Mouse (Mus musculus): ENCODE measurements at regions not wholly inside any gene's neighbourhood (a gene's known extent, or its start where the extent isn't known, plus 50 kb on each side); places are given as distances from the start of the nearest gene placed in this dataset.
A peak's percentile ranks its signal among the peaks of the same experiment; 100 is the strongest.
"Not testable (repeated sequence)": the region's sequence is repeated elsewhere in the genome, so short reads cannot be mapped to it uniquely, and the experiment has no call there.

DNA sequence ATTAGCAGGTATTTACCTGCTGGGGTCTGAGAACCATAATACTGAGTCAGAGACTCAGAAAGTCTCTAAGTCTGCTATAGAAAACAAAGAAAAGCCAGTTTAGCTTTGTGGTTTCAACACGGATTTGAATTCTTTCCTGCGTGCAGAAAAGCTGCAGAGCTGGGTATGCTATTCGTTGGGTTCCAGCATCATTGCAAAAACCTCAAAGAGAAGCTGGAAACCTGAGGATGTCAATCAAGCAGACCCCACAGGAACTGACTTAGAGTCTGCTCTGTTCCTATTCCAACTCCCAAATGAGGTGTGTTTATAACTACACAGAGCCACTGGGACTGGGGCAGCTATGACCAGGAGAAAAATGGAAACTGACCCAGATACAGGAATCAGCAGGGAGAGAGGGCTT is 183.5 kb downstream of the Dhx15 start:
- no peaks in the 10 kb centered on the region for H3K27me3 ChIP-seq (replicated peaks)
- no peak overlapping the region for H3K9ac ChIP-seq
- no peak overlapping the region for H3K4me3 ChIP-seq
- H3K9me3 ChIP-seq (replicated peaks): no peaks in the 10 kb centered on the region
- H3K36me3 ChIP-seq: no peaks in the 10 kb centered on the region
- 17% methylated on average over 3 of the region's 3 CpGs for WGBS (ENCODE audit: insufficient replicate concordance)
- no peaks in the 10 kb centered on the region for H3K4me1 ChIP-seq
- H3K4me2 ChIP-seq: no peak overlapping the region
- no peak for ATAC-seq
- H3K27ac ChIP-seq: no peak overlapping the region

DNA sequence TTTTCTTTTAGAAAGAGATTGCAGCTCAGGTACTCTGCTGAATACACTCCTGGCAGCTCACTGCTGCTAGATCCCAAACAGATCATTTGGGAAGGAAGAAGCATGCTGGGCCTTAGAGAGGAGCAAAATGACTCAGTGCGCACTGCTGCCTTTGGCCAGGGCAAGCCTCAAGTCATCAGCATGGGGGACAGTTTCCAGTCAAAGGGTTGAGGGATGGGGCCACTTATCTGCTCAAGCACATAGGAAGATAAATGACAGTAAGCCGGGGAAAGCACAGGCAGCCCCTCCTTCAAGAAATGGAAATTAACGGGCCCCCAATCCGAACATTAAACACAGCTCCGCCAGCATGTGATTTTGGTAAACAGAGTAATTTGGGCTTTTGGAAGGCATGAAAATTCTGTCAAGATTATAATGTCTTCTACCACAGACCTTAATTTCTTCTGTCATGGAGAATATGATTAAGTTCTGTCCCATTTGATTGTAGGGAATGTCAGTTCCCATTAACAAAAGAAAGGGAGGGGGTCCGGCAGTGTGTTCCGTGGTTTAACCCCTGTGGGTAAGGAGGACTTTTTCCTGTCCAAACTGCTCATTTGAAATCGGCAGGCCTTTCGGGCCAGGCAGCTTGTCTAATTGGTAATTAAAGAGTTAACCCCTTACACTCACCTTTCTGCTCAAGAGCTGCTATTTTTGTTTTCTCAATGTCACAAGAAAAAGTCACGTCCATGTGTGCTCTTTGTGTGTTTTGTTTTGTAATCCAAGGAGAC is 199.3 kb downstream of the Dhx15 start:
- WGBS (ENCODE audit: insufficient replicate concordance): 35% methylated on average over 10 of the region's 10 CpGs
- 0 out of 2 replicates have a peak, but pooled peaks cover 15% of the 10 kb centered on the region for H3K27me3 ChIP-seq (replicated peaks)
- no peak overlapping the region for H3K27ac ChIP-seq
- H3K9me3 ChIP-seq (replicated peaks): no peaks in the 10 kb centered on the region
- H3K4me1 ChIP-seq: no peaks in the 10 kb centered on the region
- no peak overlapping the region for H3K4me3 ChIP-seq
- H3K36me3 ChIP-seq: no peaks in the 10 kb centered on the region
- ATAC-seq: no peak
- H3K9ac ChIP-seq: no peak overlapping the region
- H3K4me2 ChIP-seq: no peak overlapping the region

DNA sequence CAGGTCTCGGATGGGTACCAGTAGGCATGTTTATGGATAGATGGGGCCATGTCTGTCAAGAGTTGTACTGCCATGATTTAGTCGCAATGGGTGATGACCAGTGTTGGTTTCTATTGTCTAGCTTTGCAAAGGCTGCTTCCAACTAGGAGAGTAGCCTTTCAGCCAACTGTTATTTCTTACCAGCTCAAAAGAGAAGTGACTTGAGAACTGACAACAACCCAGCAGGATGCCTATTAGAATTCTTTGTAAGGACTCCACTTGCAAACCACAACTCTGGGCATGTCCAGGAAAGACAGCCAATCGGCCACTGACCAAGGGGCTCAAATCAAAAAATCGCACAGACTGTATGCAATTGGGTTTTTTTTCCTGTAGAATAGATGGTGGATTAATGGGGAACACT is 200.9 kb downstream of the Dhx15 start:
- Histone ChIP-seq H3K9me3 (replicated peaks) (no peaks in the 10 kb centered on the region), H3K4me2 (no peak overlapping the region), H3K27me3 (replicated peaks) (0 out of 2 replicates have a peak, but pooled peaks cover 15% of the 10 kb centered on the region), H3K27ac (no peak overlapping the region), H3K4me1 (no peaks in the 10 kb centered on the region), H3K36me3 (no peaks in the 10 kb centered on the region), H3K4me3 (no peak overlapping the region), H3K9ac (no peak overlapping the region)
- ATAC-seq: no peak
- WGBS (ENCODE audit: insufficient replicate concordance): 64% methylated on average over 4 of the region's 4 CpGs

DNA sequence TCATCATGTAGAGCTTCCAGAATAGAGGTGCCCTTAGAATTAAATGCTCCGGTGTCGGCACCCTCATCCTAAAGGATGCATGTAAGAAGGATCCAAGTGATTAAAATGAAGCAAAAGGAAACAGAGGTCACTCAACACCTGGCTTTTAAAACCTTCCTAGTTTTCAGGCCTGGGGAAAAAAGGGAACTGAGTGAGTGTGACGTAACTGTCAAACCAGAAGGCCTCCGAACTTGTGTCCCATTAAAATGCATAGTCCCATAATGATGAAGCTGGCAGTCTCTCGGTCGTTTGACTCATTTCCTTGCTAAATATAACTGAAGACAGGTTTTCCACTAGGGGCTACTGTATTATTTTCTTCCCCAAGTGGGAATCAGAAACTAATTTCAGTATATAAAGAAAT is 201.4 kb downstream of the Dhx15 start:
- no peak for ATAC-seq
- no peak overlapping the region for H3K4me3 ChIP-seq
- WGBS (ENCODE audit: insufficient replicate concordance): 46% methylated on average over 6 of the region's 6 CpGs
- H3K27me3 ChIP-seq (replicated peaks): 0 out of 2 replicates have a peak, but pooled peaks cover 15% of the 10 kb centered on the region
- H3K4me2 ChIP-seq: no peak overlapping the region
- no peak overlapping the region for H3K27ac ChIP-seq
- no peak overlapping the region for H3K9ac ChIP-seq
- H3K9me3 ChIP-seq (replicated peaks): no peaks in the 10 kb centered on the region
- no peaks in the 10 kb centered on the region for H3K36me3 ChIP-seq
- H3K4me1 ChIP-seq: no peaks in the 10 kb centered on the region

DNA sequence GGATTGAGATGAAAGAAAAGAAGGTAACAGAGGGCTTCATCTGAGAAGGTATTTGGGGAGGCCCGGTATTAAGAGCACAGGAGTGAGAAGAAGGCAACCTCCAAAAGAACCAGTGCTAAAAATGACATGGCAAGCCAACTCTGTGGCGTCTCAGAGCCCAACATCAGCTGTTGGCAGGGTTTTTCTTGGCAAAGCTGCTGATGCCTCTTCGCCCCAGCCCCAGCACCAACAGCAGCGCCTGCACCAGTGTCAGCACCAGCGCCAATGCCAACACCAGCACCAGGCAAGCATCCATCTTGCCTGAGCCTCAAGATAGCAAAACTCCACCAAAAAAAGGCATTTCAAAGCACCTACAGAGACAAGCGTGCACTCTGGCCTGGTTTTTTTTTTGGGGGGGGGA is 205.3 kb downstream of the Dhx15 start:
- Histone ChIP-seq H3K9ac (no peak overlapping the region), H3K4me1 (no peaks in the 10 kb centered on the region), H3K4me2 (no peak overlapping the region), H3K36me3 (no peaks in the 10 kb centered on the region), H3K4me3 (no peak overlapping the region), H3K27ac (no peak overlapping the region), H3K27me3 (replicated peaks) (no peaks in the 10 kb centered on the region), H3K9me3 (replicated peaks) (no peaks in the 10 kb centered on the region)
- WGBS (ENCODE audit: insufficient replicate concordance): 77% methylated on average over 6 of the region's 6 CpGs
- ATAC-seq: no peak

DNA sequence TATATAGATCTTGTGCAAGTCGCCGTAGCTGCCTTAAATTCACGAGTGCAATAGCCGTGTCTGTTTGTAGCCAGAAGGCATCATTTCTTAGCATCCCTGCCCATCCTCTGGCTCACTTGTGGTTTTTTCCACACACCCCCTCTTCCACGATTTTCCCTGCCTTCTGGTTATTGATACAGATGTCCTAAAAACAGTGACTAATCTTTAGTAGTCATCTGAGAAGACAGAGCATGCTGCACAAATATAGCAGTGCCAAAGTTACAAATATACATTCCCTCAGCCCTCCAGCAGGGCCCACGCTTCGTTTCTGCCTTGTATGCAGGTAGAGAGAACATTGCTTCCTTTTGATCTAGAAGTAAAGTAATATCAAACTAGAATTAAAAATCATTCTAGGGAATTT is 207.5 kb downstream of the Dhx15 start:
- Histone ChIP-seq H3K27me3 (replicated peaks) (no peaks in the 10 kb centered on the region), H3K27ac (no peak overlapping the region), H3K36me3 (no peaks in the 10 kb centered on the region), H3K4me3 (no peak overlapping the region), H3K4me1 (no peaks in the 10 kb centered on the region), H3K9me3 (replicated peaks) (no peaks in the 10 kb centered on the region), H3K9ac (no peak overlapping the region), H3K4me2 (no peak overlapping the region)
- 74% methylated on average over 7 of the region's 7 CpGs for WGBS (ENCODE audit: insufficient replicate concordance)
- no peak for ATAC-seq

DNA sequence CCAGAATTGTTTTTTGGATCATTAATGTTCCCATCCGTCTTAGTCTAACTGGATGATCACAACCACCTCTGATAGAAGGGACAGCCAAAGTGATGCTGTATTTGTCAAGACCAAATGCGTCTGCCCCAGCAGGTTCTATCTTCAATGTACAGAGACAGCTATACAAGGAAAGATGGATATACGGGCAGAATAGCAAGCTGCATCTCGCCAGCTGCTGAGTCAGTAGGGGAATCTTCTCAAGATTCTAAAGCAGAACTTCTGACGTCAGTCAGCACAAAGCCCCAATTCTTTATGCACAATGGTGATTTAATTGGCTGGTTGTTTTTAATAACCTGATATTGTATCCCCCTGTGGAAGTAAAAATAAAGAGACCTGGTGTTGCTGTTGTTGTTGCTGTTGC is 209.4 kb downstream of the Dhx15 start:
- no peak overlapping the region for H3K4me2 ChIP-seq
- no peak overlapping the region for H3K27ac ChIP-seq
- H3K4me3 ChIP-seq: no peak overlapping the region
- H3K4me1 ChIP-seq: no peaks in the 10 kb centered on the region
- no peak overlapping the region for H3K9ac ChIP-seq
- no peaks in the 10 kb centered on the region for H3K36me3 ChIP-seq
- WGBS (ENCODE audit: insufficient replicate concordance): 62% methylated on average over 5 of the region's 5 CpGs
- no peaks in the 10 kb centered on the region for H3K9me3 ChIP-seq (replicated peaks)
- ATAC-seq: no peak
- no peaks in the 10 kb centered on the region for H3K27me3 ChIP-seq (replicated peaks)

DNA sequence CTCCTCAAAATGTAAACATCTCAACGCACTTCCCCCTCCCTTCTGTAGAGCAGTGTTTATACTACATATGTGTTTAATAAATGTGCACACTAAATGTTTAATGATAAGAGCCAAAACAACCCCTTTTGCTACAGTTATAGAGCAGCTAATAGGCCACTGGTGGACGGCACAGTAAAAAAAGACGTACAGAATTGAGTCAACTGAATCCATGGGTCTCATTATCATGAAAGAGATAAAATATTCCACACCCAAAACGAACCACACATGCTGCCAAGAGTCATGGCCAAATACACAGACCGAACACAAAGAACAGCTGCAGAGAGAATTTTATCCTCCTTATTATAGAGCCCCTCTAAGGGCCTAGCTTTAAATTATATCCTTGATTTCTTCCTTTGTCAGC is 237.8 kb downstream of the Dhx15 start:
- no peaks in the 10 kb centered on the region for H3K4me1 ChIP-seq
- H3K9me3 ChIP-seq (replicated peaks): no peaks in the 10 kb centered on the region
- no peak overlapping the region for H3K4me2 ChIP-seq
- no peak overlapping the region for H3K9ac ChIP-seq
- WGBS (ENCODE audit: insufficient replicate concordance): 48% methylated on average over 5 of the region's 5 CpGs
- no peak for ATAC-seq
- no peak overlapping the region for H3K27ac ChIP-seq
- H3K4me3 ChIP-seq: no peak overlapping the region
- H3K27me3 ChIP-seq (replicated peaks): no peaks in the 10 kb centered on the region
- H3K36me3 ChIP-seq: no peaks in the 10 kb centered on the region

DNA sequence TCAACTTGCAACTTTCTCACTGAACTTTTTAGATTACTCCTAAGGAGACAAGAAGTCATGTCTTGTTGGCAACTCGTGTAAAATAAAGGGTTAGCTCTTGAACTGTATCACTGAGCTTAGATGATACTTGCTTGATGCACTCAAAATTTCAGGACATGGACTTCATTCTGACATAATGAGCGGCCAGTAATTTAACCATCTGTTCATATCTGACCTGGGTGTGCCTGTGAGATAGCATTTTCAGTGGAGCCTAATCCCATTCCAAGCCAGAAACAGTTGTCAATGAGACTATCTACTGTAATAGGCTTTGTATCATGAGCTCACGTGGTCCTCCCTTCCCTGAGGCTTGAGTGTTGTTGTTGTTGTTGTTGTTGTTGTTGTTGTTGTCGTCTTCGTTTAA is 240.3 kb downstream of the Dhx15 start:
- Histone ChIP-seq H3K36me3 (no peaks in the 10 kb centered on the region), H3K4me1 (no peaks in the 10 kb centered on the region)
- 57% methylated on average over 5 of the region's 5 CpGs for WGBS (ENCODE audit: insufficient replicate concordance)

DNA sequence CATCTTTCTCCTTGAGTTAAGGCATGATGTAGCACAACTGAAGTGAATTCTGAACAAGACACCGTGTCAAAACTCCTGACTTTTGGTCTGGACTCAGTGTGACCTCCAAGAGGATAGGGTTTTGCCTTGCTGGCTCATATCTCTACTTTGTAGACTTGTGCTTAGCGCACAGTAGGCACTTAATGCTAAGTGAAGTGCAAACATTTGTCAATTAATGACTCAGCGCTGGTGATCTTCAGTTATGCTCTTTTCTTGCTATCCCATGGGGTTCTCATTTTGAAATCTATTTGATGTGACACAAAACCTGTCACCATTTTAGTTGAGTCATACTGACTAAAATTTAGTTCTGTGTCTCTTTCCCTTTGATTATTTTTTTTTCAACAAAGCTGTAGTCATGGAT is 244.3 kb downstream of the Dhx15 start:
- Histone ChIP-seq H3K9ac (no peak overlapping the region), H3K27me3 (replicated peaks) (no peaks in the 10 kb centered on the region), H3K4me2 (no peak overlapping the region), H3K4me1 (peaks cover 7% of the 10 kb centered on the region), H3K36me3 (no peaks in the 10 kb centered on the region), H3K4me3 (no peak overlapping the region), H3K9me3 (replicated peaks) (no peaks in the 10 kb centered on the region), H3K27ac (no peak overlapping the region)
- 78% methylated on average over 3 of the region's 3 CpGs for WGBS (ENCODE audit: insufficient replicate concordance)
- no peak for ATAC-seq

More for the DNA sequence above, 240.3 kb downstream of the Dhx15 start:
- ATAC-seq: no peak
- Histone ChIP-seq H3K27ac (no peak overlapping the region), H3K9me3 (replicated peaks) (no peaks in the 10 kb centered on the region), H3K9ac (no peak overlapping the region), H3K4me3 (no peak overlapping the region), H3K4me2 (no peak overlapping the region), H3K27me3 (replicated peaks) (no peaks in the 10 kb centered on the region)

DNA sequence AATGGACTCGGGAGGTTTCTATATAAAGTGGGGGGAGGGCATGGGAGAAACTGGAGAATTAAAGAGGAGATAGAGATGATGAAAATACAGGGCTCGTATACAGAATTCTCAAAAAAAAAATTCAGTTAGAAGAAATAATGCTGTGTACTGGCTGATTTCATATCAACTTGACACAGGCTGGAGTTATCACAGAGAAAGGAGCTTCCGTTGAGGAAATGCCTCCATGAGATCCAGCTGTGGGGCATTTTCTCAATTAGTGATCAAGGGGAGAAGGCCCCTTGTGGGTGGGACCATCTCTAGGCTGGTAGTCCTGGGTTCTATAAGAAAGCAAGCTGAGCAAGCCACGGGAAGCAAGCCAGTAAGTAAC is 248.4 kb downstream of the Dhx15 start:
- H3K36me3 ChIP-seq; H3K27me3 ChIP-seq (replicated peaks); H3K4me1 ChIP-seq; H3K9ac ChIP-seq; H3K9me3 ChIP-seq (replicated peaks): not testable (repeated sequence)
- Histone ChIP-seq H3K4me2 (peak overlapping the region; percentile 48), H3K4me3 (peak overlapping the region; percentile 6; the same call in 1 of the 2 replicates), H3K27ac (peak overlapping the region; percentile 41; the same call in 1 of the 2 replicates)
- WGBS (ENCODE audit: insufficient replicate concordance): 22% methylated on average over 4 of the region's 4 CpGs
- ATAC-seq: peak; percentile 60

DNA sequence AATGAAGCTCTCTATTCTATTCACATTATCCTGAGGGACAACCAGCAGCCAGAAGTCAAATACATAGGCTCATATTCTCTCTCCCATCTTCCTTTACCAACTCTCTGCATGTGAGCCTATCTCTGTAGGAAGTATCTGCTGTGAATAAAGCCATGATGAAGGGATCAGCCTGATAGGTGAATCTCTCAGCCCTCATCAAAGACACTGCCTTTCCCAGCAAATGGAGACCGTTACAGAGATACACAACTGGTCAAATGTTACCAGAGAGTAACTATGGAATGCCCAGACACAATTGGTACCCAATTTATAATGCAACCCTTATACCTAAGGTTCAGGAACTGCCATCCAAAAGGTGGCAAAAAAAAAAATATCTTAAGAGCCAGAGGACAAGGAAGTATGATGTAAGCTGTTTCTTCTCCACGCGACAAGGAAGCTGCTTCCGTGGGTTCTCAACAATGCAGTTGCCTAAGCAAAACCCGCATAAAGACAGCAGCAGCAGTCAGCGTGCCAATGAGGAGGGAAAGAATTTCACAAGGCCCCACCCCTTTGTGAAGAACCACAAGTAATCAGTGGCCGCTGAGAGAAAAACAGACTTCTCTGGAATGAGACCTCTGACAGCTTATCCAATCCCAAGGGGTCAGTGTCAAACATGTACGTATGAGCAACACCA is 248.9 kb downstream of the Dhx15 start:
- Histone ChIP-seq H3K36me3 (no peaks in the 10 kb centered on the region), H3K27ac (peak overlapping the region; percentile 41; the same call in 1 of the 2 replicates), H3K4me2 (peak overlapping the region; percentile 48), H3K4me1 (peaks cover 9% of the 10 kb centered on the region), H3K9me3 (replicated peaks) (no peaks in the 10 kb centered on the region), H3K4me3 (peak overlapping the region; percentile 6; the same call in 1 of the 2 replicates), H3K27me3 (replicated peaks) (no peaks in the 10 kb centered on the region), H3K9ac (no peak overlapping the region)
- ATAC-seq: peak; percentile 73
- WGBS (ENCODE audit: insufficient replicate concordance): 14% methylated on average over 8 of the region's 8 CpGs
